Mouse (Mus musculus) G1E-ER4 (cell line): Measurements from ENCODE around the gene Ino80d. TPM values are rescaled to one million over a fixed set of nuclear protein-coding genes. Genes with fewer than 3 reads are reported as not detected.

ENCODE experiments used
- GATA1 ChIP-seq: IDR thresholded peaks from one replicate; pipeline ENCODE4 v1.8.0; 2012; ENCODE audit warnings: low read length, inconsistent platforms
- polyA plus RNA-seq: library from polyadenylated mRNA; stranded (reverse); fragments of >175 nt; gene quantifications from 2 replicates; pipeline ENCODE4 v1.2.3, GENCODE M21; 2012

Ino80d gene
- polyA plus RNA-seq: 3.7 and 5.1 TPM in 2 replicates

GRCm38 (mm10) chr1:63114136-63114781, at the start of gene Ino80d:
Gene Ino80d (minus strand): TSS chr1:63114667.
- no peak for TF ChIP-seq GATA1

GRCm38 (mm10) chr1:63140231-63140630, 25.8 kb upstream of the Ino80d start:
- no peak for TF ChIP-seq GATA1

DNA sequence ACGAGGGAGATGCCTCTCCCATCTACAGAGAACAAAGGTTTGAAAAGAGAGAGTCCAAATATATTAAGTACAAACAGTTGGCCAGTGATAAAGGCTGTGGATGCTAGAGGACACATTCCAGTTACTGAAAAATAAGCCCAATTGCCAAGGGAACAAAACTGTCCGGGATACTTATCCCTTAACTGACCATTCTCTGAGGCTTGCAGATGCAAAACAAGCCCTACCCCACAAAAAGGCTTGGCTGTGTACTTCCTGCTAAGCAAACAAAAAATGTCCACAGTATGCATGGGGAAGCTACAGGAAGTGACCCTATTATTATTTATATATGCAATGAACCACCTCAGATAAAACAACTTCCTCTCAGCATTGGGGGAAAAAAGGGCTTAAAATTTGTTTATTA, 23.5 kb upstream of the Ino80d start:
- TF ChIP-seq GATA1: no peak

- TF ChIP-seq GATA1: no peak
Observed at GRCm38 (mm10) chr1:63134530-63134929, 20.1 kb upstream of the Ino80d start.

DNA sequence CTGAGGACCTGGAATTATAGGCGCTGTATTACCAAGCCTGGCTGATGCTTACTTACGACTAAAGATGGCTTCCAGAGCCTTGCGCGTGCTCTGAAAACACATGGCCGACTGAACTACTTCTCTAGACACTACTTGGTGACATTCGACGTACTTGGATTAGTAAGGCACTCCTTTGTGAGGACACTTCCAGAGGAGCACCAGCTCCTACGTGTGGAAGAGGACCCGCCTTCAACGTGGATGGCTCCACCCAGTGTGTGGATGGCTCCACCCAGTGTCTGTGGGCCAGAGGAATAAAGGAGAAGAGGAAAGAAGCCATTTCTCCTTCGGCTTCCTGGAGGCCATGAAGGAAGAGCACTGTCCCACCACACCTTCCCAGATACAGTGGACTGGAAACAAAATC, 17.3 kb upstream of the Ino80d start:
- TF ChIP-seq GATA1: no peak

GRCm38 (mm10) chr1:63130883-63131282, 16.4 kb upstream of the Ino80d start:
- no peak for TF ChIP-seq GATA1

- TF ChIP-seq GATA1: no peak
Observed at GRCm38 (mm10) chr1:63129857-63130690, 15.6 kb upstream of the Ino80d start.

DNA sequence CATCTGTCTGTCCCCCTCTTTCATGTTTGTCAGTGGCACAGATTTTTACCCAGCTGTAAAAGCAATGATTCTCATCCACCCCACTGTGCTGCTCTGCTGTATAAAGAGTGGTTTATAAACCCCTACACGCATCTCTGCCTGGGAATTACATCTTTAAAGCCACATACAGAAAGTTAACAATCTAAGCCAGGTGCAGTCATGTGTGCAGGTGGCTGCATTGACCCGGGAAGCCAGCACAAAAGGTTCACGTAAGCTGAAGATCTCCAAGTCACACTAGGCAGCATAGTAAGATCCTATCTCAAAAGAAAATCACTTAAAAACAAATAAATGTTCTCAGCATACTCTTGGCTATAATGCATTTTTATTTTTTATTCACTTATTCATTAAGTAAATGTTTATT, 14.8 kb upstream of the Ino80d start:
- no peak for TF ChIP-seq GATA1

DNA sequence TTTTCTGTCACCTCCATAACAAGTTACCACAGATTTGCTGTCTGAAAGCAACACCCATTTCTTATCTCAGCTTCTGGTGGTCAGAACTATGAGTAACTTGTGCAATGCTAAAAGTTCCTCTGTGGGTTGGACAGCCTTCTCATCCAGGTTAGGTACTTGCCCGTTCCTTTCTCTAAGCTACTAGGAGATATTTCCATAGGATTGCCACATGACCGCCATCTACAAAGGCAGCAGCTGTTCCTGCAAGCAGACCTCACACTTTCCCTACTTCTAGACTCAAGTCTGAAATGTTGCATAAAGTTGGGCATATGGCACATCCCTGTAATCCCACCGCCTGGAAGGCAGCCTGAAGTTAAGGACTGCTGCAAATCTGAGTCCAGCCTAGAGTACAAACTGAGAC, 11.7 kb upstream of the Ino80d start:
- no peak for TF ChIP-seq GATA1

DNA sequence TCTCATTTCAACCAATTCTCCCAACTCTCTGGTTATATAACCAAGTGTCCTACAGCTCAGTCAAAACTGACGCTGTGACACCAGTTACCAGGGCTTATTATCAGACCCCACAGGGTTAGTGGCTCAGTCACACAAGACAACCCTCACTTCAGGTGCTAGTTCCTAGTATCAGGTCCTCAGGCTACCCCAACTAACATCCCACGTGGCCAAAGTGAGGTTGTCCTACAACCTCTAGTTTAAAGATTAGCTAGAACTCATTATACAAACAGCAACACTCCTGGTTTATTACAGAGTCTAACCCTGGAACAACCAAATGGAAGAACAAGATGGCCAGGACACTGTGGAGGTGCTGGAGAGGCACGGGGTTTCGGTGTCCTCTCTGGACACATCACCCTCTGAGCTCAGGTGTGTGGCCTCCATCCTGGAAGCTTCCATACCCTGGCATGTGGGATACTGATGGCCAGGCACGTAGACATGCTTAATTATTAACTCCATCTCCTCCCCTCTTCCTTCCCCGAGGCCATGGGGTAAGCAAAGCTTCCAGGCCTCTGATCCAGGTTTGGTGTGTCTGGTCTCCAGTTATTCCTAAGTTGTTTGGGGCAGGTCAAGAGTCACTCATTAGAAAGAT, 9.5 kb upstream of the Ino80d start:
- TF ChIP-seq GATA1: no peak

GRCm38 (mm10) chr1:63122005-63122404, 7.5 kb upstream of the Ino80d start:
- no peak for TF ChIP-seq GATA1

GRCm38 (mm10) chr1:63120382-63120781, 5.9 kb upstream of the Ino80d start:
- TF ChIP-seq GATA1: no peak

GRCm38 (mm10) chr1:63119675-63120074, 5.2 kb upstream of the Ino80d start:
- peak; percentile 39 for TF ChIP-seq GATA1

DNA sequence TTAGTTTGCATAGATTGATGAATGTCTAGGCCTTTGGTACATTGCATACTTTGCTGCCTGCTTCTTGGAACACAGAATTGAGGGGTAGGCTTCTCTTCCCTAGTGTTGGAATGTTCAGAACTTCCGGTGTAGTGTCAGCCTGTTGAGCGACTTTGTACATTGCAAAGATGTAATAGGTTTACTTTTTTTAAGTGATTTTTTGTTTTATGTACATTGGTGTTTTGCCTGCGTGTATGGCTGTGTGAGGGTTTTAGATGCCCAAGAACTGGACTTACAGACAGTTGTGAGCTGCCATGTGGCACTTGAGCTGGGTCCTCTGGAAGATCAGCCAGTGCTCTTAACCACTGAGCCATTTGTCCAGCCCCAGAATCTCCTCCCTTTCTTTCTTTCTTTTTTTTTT, 1.1 kb upstream of the Ino80d start:
- no peak for TF ChIP-seq GATA1

GRCm38 (mm10) chr1:63115096-63115495, 629 bp upstream of the Ino80d start:
- no peak for TF ChIP-seq GATA1
